Mouse (Mus musculus): ENCODE measurements around the gene 3110009E18Rik.
A peak's percentile ranks its signal among the peaks of the same experiment; 100 is the strongest.

The 3110009E18Rik gene

DNA sequence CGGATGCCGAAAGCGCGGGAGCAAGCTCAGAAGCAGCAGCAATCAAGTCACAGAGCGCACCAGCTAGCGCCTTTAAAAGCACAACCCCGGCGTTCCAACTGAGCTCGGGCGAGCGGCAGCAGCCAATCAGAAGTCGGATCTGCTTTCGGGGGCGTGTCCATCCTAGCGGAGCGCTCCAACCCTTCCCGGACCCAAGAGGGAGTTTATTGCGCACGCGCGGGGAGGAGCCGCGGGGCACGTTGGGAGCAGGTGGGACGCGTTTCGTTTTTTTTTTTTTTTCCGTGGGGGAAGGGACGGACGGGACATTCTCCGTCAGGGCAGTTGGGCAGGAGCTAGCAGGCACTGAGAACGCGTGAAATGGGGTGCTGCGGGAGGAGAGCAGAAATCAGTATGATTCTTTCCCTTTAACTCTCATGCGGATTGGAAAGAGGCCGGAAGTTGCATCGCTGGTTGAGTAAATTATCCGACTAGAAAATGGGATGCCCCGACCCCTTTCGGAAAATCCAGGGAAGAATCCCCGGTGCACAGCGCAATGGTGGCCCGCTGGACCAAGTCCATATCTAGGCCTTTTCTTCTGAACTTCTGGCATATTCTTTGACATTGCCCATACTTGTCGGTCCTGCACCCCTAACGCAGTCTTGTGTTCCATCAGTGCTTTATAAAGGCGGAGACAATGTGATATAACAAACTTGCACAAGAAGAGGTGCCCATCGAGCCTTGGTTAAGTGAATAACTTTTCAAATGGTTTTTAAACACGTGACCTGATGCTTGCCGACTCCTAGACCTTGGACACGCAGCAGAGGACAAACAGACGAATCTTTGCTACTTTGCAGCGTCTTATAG, at the start of gene 3110009E18Rik, which contains the start of gene Dbi:
Gene 3110009E18Rik (plus strand): TSS at position 219 of the 843 bp plus-strand sequence.
Gene Dbi (minus strand): TSS at position 110 of the 843 bp plus-strand sequence.
- DNase-seq (ENCODE audit: low spot score) = peak; percentile 99

DNA sequence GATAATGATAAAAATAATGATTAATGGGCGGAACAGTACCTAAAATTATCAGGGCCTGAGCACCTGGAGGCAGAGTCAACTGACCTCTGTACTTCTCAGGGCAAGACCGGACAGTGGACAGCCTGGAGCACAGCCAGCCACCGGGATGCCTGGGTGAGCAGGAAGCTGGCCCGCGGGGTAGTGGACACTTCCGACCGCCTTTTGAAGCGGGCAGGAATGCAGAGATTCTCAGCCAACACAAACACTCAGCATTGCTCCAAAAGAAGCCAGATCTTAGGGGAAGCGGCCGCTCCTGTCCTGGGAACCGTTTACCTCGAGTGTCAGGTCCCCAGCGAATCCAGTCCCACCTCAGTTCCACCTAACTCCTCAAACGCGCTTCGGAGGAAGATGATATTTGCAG, 48.1 kb upstream of the 3110009E18Rik start:
- peak; percentile 33 for DNase-seq (ENCODE audit: low spot score)

DNA sequence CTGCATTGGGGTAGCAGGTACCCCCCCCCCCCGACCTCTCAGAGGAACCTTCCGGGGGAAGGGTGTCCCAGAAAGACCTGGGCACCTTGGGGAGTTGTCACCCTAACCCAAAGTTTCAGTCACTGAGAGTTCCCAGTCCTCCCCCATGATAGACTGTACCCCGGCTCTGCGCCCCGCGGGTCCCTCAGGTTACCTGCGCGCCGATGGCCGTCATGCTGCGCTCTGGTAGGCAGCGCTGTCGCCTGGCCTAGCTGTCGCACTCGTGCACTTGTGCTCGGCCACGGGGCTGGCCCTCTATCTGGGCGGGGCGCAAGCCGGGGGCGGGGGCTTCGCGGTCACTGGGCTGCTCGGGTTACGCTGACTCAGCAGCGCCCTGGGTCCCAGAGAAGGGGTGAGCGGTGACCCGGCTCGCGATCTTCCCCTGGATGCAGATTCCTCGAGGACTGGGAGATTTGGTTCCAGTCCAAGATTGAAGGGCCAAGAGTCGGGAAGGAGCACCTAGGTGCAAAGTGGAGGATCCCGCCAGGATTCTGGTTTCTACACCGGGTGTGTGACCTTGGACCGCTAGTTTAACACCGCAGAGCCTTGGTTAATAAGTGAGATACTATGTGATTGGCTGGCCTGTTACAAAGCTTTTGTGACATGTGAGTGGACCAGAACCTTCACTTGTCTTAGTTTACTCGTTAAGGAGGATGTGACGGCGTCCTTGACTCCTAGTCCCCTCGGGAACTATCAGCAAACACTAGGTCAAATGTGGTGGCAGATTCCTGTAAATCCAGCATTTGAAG, 47.3 kb upstream of the 3110009E18Rik start, which contains the start of gene Tmem37:
Gene Tmem37 (minus strand): TSS at position 556 of the 788 bp plus-strand sequence.
- peak; percentile 89 for DNase-seq (ENCODE audit: low spot score)

DNA sequence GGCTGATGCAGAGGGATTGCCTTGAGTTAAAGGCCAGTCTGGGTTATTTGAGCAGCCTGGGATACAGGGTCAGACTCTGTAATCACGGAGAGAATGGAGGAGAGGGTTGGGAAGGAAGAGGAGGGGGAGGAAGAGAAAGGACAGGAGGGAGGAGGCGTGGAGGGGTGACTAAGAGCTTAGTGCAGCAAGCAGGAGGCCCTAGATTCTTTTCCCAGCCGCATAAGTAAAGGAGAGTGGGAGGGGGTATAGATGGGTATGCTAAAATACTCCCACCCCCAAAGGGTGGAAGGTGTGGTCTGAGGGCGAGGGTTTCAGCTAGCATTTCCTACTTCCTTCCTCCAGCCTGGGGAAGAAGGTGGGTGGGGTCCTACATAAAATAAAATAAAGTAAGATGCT, 46.7 kb upstream of the 3110009E18Rik start:
- no peak for DNase-seq (ENCODE audit: low spot score)

DNA sequence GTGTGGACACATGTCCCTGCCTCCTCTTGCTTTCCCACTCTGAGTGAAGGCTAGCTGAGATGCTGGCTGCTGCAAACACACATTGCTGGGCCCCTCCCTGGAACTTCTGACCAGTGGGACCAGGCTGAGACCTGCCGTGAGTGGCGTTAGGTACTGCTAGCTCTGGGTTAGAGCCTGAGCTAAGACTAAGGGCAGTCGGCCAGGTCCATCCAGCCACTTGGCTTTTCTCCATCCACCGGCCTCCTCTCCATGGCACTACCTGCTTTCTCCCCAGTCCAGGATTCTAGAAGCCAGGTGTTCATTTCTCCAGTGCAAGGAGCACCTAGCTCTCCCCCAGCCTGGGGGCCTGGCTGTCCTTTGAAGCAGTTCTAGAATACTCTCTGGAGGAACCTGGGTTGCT, 46.1 kb upstream of the 3110009E18Rik start:
- DNase-seq (ENCODE audit: low spot score) = no peak

DNA sequence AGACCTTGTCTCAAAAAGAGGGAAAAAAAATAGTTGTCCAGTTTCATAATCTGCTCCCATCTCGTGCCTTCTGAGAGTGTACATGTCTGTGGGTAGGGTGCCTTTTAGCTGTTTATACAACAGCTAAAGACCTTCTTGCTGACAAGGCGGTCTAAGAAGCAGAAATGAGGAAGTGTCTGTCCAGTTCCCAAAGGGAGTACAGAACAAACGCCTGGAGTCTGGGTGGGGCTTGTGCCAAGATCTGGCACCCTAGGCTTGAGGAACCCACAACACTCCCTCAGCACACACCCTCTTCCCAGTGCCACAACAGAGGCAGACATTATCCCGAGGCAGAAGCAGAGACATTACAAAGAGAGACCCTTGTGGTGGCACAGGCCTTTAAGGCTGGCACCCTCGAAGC, 45.5 kb upstream of the 3110009E18Rik start:
- no peak for DNase-seq (ENCODE audit: low spot score)

DNA sequence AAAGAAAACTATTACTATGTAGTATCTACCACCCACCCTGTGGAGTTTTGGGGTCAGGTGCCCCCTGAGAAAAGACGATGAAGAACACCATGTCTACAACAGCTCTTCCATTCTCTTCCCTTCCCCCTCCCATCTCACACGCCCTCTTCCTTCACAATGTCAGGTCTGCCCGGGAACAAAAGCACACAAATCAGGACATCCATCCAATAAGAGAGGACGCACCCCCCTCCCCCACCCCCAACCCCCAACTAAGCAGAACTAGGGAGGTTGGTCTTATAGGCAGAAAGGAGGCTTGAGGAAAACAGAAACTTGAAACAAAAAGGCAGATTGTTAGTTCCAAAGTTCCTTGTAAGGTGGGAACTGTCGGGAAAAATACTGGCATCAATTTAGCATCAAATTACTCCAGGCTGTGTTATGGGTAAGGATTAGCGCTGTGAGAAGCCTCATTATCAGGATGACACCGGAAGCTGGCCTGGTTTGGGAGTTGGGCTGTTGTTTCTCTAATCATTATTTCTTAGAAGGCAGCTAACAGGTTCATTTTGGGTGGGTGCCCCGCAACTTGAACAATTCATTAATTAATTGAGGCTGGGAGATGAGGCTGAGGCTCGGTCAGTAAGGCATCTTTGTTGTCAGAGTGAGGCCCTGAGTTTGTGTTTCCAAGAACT, 43.1 kb upstream of the 3110009E18Rik start:
- peak; percentile 38 for DNase-seq (ENCODE audit: low spot score)

DNA sequence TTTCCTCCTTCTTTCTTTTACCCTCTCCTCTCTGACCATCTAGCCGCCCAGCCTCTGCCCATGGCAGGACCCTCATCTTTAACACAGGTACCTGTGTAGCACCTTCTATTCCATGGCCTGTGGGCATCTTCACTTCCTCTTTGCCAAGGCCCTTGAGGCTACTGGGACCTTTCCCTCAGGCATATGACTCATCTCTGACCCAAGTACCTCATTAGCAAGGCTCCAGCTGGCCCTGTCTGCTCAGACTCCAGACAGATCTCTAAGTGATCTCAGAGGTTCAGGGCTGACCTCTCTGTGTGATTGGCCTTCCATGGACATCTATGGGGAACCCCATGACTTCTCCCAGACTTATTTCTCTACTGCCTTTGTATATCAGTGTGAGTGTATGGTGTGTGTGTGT, 40.4 kb upstream of the 3110009E18Rik start:
- DNase-seq (ENCODE audit: low spot score) = no peak

DNA sequence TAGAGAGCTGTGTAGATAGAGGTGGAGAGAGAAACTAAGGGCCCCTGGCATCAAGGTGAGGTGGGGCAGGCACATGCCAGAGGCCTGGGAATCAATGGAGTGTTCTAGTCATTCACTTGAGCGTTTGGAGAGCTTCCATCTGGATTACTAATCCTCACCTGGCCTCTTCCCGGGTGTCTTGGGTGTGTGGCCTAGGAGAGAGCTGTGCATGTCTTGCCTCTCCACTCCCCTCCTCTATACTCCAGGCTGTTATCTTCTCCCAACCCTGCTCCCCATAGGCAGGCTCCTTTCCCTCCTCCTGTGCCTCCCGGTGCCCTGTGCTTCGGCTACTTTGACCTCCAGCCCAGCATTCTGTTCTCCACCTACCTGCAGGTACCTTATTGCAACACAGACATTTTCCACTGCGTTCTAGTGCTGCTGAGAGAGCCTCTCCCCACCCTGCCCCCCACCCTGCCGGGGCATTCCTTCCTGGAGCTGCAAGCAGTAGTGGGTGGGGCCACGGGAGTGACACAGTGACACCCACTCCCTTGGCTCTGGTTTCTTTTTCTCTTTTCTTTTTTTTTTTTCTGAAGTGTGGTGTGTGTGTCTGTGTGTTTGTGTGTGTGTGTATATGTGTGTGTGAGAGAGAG, 37.9 kb upstream of the 3110009E18Rik start:
- no peak for DNase-seq (ENCODE audit: low spot score)

DNA sequence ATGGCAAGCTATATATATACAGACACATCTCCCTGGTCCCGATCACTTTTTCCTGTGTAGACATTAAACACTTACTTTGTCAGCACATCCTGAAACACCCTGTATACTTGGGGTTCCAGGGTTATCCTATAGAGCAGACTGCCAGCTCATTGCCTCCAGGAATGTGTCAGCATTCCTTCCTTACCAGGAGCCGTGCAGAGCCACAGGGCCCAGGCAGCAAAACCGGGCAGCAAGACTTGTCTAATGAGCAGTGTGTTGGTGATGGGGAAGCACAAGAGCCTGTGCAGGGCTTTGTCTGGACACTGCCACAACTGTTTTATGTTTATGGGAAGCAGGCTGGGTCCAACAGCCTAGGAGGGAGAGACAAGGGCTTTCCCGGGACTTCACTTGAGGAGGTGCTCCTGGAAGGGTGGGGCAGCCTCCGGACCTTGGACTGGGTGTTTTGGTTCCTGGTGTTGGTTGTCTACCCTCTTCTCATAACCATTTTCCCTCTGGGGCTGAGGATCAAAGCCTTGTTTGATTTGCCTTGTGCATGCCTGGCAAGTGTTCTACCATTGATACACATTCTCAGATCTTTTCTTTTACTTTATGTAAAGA, 37.0 kb upstream of the 3110009E18Rik start:
- no peak for DNase-seq (ENCODE audit: low spot score)

DNA sequence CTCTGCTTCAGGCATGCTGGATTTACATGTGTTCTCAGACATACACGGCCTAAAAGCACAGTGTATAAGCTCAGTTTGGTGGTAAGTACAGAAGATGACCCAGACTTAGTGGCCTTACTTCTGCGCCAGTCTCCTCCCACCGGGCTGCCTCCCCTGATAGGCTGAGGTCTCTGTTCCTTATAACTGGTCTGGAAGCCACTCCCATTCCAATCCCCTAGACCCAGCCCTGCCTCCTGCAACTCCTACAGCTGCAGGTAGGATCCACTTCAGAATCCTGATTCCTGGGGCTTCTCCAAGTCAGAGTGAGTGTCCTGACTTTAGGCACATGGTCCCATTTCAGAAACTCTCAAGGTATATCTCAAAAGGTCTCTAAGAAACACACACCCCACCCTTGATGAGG, 35.3 kb upstream of the 3110009E18Rik start:
- DNase-seq (ENCODE audit: low spot score) = no peak

DNA sequence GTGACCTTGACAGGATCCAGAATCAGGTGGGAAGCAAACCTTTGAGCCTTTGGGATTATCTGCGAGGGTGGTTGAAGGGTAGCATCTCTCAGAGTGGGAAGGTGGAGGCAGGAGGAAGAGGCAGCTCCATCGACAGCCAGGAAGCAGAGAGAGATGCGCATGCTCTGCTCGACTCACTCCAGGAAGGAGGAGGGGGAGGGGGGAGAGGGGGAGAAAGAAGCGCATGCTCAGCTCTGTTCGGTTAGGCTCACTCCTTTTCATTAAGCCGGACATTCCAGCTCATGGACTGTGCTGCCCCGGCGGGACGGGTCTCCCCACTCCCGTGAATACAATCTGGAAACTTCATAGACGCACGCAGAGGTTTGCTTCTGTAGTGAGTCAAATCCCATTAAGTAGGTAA, 34.3 kb upstream of the 3110009E18Rik start:
- DNase-seq (ENCODE audit: low spot score) = no peak

DNA sequence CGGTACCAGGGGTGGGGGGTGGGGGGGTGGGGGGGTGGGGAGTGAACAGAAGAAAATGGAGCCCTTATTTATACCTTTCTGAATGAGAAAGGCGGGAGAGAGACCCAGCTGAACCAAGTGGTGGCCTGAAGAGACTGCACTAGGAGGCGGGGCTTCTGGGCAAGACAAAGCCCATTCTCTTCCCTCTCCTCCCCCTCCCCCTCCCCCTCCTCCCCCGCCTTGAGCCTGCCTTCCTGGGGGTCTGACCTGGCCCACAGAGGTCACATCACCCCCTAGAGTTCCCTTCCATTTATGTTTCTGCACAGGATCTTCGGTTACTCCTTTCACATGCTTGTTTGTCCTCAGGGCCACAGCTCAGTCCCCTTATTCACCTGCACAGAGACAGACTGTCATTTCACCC, 31.8 kb upstream of the 3110009E18Rik start:
- DNase-seq (ENCODE audit: low spot score) = peak; percentile 51

DNA sequence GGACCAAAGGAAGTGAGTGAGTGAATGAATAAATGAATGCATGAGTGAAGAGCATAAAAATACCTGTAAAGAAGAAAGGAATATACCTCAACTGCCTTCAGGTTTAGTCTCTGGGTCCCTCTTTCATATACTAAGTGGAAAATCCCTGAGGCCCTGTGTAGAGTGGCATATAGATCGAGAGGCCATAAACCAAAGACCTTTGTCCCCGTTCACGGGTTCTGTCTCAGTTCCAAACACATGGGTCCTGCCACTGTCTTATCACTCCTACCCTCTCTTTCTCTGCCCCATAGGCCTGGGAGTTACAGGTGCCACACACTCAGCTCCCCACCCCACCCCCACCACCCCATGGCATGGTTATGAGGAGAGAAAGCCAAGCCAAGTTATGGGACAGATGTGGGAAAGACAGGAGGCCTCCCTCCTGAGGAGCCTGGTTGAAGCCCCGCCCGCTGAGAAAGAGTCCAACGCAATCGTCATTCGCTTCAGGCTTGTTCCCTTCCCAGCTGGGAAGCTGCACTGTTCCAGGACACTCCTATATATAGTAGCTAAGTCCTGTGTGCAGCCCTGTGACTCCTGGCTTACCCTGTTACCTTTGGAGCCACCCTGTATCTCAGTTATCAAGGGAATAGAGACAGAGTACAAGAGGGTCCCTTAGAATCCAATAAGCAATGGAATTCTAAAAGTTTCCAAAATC, 30.0 kb upstream of the 3110009E18Rik start:
- DNase-seq (ENCODE audit: low spot score) = no peak

DNA sequence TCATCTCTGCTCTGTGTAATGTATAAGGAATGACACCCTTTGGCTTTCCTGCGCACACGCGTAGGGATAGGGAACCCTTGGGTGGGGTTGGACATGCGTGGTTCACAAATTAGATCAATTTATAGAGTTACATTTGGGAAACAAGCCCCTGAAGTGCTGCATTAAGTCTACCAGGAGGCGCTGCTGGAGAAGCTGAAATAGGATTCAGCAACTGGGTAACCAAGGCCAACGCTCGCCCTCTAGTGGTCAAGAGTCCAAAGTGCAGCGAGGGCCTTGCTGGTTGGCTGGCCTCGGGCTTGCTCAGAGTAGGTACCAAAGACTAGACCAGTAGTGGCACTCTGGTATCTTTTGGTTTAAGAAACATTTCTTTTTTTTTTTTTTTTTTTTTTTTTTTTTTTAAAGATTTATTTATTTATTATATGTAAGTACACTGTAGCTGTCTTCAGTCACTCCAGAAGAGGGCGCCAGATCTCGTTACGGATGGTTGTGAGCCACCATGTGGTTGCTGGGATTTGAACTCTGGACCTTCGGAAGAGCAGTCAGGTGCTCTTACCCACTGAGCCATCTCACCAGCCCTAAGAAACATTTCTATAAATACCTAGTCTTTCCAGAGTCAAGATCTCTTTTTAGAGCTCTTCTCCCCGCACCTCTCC, 27.4 kb upstream of the 3110009E18Rik start:
- peak; percentile 90 for DNase-seq (ENCODE audit: low spot score)

DNA sequence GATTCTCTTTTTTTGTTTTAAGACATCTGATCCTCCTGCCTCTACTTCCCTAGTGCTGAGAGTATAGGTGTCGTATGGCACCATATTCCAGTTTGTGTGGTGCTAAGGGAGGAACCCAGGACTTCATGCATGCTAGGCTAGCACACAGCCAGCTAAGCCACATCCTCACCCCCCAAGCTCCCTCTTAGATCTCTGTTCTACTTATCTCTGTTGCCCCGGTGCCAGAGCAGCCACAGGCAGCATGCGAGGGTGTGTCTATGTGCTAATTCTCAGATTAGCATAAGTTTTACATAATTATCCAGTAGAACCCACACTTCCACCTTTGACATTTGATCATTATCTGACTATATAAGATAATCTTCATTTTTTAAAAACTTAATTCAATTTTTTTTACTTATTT, 26.1 kb upstream of the 3110009E18Rik start:
- no peak for DNase-seq (ENCODE audit: low spot score)

DNA sequence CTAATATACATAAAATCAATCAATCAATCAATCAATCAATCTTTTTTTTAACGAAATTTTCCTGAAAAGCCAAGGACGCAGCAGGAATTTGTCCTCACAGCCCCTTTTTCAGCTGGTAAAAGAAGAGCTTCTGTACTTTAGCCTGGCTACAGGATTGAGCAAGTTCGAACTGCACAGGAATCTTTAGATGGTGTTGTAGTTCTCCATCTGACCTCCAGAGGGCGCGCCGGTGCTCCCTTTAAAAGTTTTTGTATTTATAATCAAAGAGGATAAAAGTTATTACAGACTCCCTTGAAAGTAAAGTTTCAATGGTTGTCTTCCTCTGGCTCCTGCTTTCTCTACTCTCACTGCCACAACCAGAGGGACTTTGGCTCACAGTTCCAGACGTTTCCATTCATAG, 22.7 kb upstream of the 3110009E18Rik start:
- DNase-seq (ENCODE audit: low spot score) = peak; percentile 77

DNA sequence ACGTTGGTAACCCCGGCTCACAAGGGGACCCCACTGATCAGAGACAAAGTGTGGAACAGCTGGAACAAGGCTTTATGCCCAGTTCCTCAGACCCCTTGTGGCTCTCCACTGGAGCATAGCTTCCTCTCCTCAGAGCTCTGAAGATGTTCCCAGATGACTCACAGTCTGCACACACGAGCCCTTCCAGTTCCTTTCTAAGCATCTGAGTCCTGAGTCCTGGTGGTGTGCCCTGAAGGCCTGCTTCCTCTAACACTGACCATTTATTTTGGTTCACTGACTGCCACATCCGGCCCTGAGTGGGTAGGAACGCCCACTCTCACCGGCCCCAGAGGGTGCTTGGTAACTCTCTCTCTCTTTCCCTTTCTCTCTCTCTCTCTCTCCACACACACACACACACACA, 21.5 kb upstream of the 3110009E18Rik start:
- no peak for DNase-seq (ENCODE audit: low spot score)

DNA sequence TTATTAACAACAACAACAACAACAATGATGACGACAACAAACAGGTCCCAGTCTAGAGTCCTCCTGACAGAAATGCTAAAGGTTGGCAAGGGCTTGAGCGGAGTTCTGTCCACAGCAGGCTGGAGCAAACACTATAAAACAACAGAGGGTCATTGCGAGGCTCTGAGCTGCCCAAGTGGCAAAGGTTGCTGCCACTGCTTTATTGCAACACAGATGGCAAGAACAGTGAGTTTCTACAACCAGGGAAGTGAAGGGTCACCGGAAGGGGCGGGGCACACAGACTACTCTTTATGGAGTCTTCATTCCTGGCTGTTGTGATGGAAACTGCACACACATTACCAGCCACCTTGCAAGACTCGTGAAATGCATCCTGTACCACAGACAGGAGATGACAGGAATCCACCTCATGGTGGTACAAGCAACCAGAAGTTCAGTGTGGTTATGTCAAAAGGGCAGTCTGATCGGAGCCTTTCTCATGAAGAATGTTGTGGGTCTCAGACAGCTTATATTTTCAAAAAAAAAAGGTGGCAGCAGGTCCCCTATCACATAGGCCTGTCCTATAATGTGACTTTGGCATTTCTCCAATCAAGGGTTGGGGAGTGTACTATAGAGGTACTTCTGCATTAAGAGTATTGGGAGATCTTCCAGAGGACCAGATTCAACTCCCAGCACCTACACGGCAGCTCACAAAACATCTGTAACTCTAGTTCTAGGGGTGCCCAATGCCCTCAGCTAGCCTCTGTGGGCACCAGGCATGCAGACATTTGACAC, 20.3 kb upstream of the 3110009E18Rik start:
- no peak for DNase-seq (ENCODE audit: low spot score)

DNA sequence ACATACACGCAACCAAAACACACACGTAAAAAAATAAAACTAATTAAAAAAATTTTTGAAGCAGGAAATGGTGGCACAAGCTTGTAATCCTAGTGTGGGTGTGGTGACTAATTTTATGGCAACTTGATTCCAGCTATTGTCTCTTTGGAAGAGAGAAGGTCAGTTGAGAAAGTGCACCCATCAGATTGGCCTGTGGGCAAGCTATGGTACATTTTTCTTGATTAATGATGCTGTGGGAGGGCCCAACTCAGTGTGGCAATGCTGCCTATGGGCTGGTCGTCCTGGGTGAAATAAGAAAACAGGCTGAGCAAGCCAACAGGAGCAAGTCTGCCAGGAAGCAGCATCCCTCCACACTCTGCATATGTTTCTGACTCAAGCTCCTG, 19.8 kb upstream of the 3110009E18Rik start:
- no peak for DNase-seq (ENCODE audit: low spot score)

All from embryo, embryonic 10.5 days (tissue).